Mouse (Mus musculus): ENCODE measurements around the gene Nacc2. TPM values are rescaled to one million over a fixed set of nuclear protein-coding genes. Genes with fewer than 3 reads are reported as not detected.

Nacc2 gene
- polyA plus RNA-seq, 1 experiment from 2014 or later: 3.9 TPM

DNA sequence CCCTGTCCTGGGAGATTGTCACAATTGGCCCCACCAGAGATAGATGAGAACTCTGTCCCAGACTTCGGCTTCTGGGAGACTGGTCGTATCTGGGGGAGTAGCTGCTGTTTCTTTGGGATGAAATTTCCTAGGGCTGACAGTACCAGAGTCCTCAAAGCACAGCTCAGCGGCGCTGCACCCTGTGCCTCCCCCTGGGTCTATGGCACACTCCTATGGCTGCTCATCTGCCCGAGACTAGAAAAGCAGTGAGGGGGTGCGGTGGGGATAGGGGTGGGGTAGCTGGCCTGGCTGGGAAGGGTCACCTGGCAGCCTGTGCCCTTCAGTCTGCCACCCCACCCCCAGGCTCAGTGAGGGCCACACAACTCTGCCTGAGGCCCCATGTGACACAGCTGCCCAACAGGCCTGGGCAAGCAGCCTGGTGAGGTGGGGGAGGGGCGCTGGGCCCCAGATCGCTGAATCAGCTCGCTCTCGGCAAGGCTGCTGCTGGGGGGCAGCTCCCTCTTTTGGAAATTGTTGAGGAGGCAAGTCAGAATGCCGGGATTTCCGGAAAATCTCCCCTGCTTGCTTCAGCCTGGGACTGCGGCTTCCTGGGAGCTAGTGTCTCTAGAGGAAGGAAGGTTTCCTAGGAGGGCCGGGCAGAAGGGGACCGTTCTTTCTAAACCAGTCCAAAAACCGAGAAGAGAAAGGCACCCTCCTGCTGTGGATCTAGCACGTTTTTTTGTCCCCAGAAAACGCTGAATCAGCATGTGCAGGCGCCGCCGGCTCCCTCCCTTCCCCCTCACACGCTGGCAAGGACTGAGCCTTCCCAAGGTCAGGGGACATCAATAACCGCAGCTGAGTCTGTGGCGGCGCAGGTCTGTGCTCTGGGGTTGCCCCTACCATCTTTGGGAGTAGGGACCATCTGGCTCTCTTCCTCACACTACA, 9.9 kb upstream of the Nacc2 start:
- H3K4me2 ChIP-seq (ENCODE audit: low read depth, low read length): peak overlapping the region; percentile 67
- 9% methylated on average over 25 of the region's 25 CpGs for WGBS (ENCODE audit: insufficient replicate concordance)
- no peaks in the 10 kb centered on the region for H3K9me3 ChIP-seq (ENCODE audit: low read length)
- peak overlapping the region; percentile 90 for H3K27ac ChIP-seq (ENCODE audit: low read depth)
- DNase-seq (peak; percentile 80), ATAC-seq (peak; percentile 84)
- H3K36me3 ChIP-seq (replicated peaks; ENCODE audit: insufficient read depth, low read length): peaks cover 4% of the 10 kb centered on the region
- H3K9ac ChIP-seq (replicated peaks): peak overlapping the region; percentile 57
- peak overlapping the region; percentile 16 for H3K4me3 ChIP-seq (ENCODE audit: low read depth, low read length)
- peaks cover 29% of the 10 kb centered on the region for H3K4me1 ChIP-seq (ENCODE audit: insufficient read depth)
- no peaks in the 10 kb centered on the region for H3K27me3 ChIP-seq (ENCODE audit: insufficient read depth, low read length)
- TF ChIP-seq EP300 (IDR thresholded peaks at IDR 0.05; ENCODE audit: low read depth): no peak
- TF ChIP-seq CTCF (IDR thresholded peaks at IDR 0.05; ENCODE audit: low read depth): peak; percentile 41

DNA sequence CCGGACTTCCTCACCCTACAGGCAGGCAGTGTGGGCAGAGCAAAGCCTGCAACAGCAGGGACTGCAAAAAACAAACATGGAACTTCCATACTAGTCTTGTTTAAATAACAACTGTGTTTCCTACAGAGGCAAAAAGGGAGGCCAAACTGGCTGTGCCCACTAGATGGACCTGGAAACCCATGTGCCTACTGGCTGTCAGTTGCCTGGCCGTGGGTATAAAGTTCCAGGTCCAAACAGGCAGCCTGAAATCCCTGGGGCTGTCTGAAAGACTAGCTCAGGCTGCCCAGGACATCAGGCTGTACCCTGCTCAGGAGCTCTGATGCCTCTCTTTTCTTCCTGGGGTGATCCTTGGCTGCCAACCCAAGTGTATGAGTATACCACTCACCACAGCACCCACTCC, 8.3 kb upstream of the Nacc2 start:
- TF ChIP-seq CTCF (IDR thresholded peaks at IDR 0.05; ENCODE audit: low read depth): no peak
- no peak for TF ChIP-seq EP300 (IDR thresholded peaks at IDR 0.05; ENCODE audit: low read depth)
- Histone ChIP-seq H3K27ac (ENCODE audit: low read depth) (no peak overlapping the region), H3K9ac (replicated peaks) (no peak overlapping the region), H3K9me3 (ENCODE audit: low read length) (no peaks in the 10 kb centered on the region), H3K4me2 (ENCODE audit: low read depth, low read length) (no peak overlapping the region), H3K36me3 (replicated peaks; ENCODE audit: insufficient read depth, low read length) (no peaks in the 10 kb centered on the region), H3K4me1 (ENCODE audit: insufficient read depth) (peaks cover 24% of the 10 kb centered on the region), H3K4me3 (ENCODE audit: low read depth, low read length) (no peak overlapping the region), H3K27me3 (ENCODE audit: insufficient read depth, low read length) (no peaks in the 10 kb centered on the region)
- ATAC-seq: no peak
- 60% methylated on average over 2 of the region's 2 CpGs for WGBS (ENCODE audit: insufficient replicate concordance)
- no peak for DNase-seq

DNA sequence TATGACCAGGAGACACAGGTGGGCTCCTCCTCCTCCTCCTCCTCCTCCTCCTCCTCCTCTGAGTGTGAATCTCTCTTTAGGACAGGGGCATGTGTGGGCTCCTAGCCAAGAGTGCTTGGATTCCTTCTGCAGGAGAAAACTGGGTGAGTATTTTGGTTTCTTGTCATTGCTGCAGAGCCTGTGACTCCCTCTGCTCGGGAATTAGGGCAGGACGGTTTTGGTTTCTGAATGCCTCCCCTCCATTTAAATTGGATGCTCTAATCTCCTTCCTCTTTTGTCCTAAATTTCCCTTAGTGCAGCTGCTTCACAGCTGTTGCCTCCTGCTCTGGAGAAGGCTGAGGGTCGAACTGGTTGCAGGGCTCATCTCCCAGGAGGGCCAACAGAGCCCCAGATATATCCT, 6.9 kb upstream of the Nacc2 start:
- WGBS (ENCODE audit: insufficient replicate concordance): 74% methylated on average over 3 of the region's 3 CpGs
- no peak overlapping the region for H3K9ac ChIP-seq (replicated peaks)
- H3K4me3 ChIP-seq (ENCODE audit: low read depth, low read length): no peak overlapping the region
- no peaks in the 10 kb centered on the region for H3K9me3 ChIP-seq (ENCODE audit: low read length)
- no peaks in the 10 kb centered on the region for H3K36me3 ChIP-seq (replicated peaks; ENCODE audit: insufficient read depth, low read length)
- DNase-seq (no peak), ATAC-seq (no peak)
- H3K4me2 ChIP-seq (ENCODE audit: low read depth, low read length): no peak overlapping the region
- H3K27me3 ChIP-seq (ENCODE audit: insufficient read depth, low read length): no peaks in the 10 kb centered on the region
- TF ChIP-seq CTCF (IDR thresholded peaks at IDR 0.05; ENCODE audit: low read depth) (no peak), EP300 (IDR thresholded peaks at IDR 0.05; ENCODE audit: low read depth) (no peak)
- peaks cover 24% of the 10 kb centered on the region for H3K4me1 ChIP-seq (ENCODE audit: insufficient read depth)
- H3K27ac ChIP-seq (ENCODE audit: low read depth): no peak overlapping the region

DNA sequence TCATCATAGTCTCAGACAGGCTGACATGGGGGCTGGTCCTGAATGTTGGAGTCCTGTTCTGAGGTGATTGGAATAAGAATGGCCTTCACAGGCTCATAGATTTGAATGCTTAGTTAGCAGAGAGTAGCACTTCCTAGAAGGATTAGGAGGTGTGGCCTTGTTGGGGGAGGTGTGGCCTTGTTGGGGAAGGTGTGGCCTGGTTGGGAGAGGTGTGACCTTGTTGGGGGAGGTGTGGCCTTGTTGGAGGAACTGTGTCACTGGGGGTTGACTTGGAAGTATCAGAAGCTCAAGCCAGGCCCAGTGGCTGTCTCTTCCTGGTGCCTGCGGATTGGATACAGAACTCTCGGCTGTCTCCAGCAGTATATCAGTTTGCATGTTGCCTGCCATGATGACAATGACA, 6.3 kb upstream of the Nacc2 start:
- no peak overlapping the region for H3K27ac ChIP-seq (ENCODE audit: low read depth)
- H3K4me3 ChIP-seq (ENCODE audit: low read depth, low read length): no peak overlapping the region
- WGBS (ENCODE audit: insufficient replicate concordance): 94% methylated on average over 2 of the region's 2 CpGs
- no peak for TF ChIP-seq CTCF (IDR thresholded peaks at IDR 0.05; ENCODE audit: low read depth)
- TF ChIP-seq EP300 (IDR thresholded peaks at IDR 0.05; ENCODE audit: low read depth): no peak
- peaks cover 24% of the 10 kb centered on the region for H3K4me1 ChIP-seq (ENCODE audit: insufficient read depth)
- no peaks in the 10 kb centered on the region for H3K27me3 ChIP-seq (ENCODE audit: insufficient read depth, low read length)
- H3K9me3 ChIP-seq (ENCODE audit: low read length): no peaks in the 10 kb centered on the region
- ATAC-seq: no peak
- H3K9ac ChIP-seq (replicated peaks): no peak overlapping the region
- no peak for DNase-seq
- no peak overlapping the region for H3K4me2 ChIP-seq (ENCODE audit: low read depth, low read length)
- no peaks in the 10 kb centered on the region for H3K36me3 ChIP-seq (replicated peaks; ENCODE audit: insufficient read depth, low read length)

DNA sequence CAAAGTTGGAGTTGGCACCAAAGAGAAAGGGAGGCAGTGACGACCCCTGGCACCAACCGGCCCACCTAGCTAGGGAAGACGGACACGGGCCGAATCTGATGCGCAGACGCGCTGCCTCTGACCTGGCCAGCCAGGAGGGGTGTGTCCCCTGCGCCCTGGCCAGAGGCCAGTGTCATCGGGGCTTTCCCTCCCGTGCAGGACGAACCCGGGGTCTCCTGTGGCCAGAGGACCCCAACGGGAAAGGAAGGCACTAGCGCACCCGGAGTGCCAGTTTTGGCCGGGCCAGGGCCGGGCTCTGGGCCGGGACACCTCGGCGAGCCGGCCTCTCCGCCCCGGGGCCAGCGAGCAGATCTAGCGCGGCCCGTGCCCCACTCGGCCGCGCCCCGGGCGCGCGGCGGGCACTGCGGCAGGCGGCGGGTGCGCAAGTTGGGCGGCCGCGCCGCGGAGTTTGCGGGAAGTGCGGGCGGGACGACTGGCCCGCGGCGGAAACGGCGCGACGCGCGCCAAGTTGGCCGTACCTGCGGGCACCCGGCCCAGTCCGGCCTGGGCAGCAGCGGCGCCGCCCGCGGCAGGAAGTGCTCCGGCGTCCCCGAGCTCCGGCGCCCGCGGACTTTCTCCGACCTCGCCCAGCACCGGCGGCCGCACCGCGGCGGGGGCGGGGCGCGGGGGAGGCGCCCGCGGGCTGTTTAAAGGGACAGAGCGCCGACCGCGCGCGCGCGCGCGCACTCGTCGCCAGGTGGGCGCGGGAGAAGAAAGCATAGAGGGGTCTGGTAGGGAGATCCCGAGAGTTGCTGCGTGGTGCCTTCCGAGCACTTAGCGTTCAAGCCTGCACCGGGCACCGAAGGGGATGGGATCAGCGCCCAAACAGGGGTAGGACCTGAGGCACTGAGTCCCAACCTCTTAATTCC, 595 bp downstream of the Nacc2 start:
- peak; percentile 69 for DNase-seq
- Histone ChIP-seq H3K27ac (ENCODE audit: low read depth) (peak overlapping the region; percentile 69), H3K4me1 (ENCODE audit: insufficient read depth) (peaks cover 40% of the 10 kb centered on the region), H3K9ac (replicated peaks) (peak overlapping the region; percentile 58), H3K4me2 (ENCODE audit: low read depth, low read length) (peak overlapping the region; percentile 81), H3K36me3 (replicated peaks; ENCODE audit: insufficient read depth, low read length) (no peaks in the 10 kb centered on the region), H3K27me3 (ENCODE audit: insufficient read depth, low read length) (peaks cover 18% of the 10 kb centered on the region), H3K4me3 (ENCODE audit: low read depth, low read length) (peak overlapping the region; percentile 62), H3K9me3 (ENCODE audit: low read length) (no peaks in the 10 kb centered on the region)
- TF ChIP-seq CTCF (IDR thresholded peaks at IDR 0.05; ENCODE audit: low read depth): no peak
- TF ChIP-seq EP300 (IDR thresholded peaks at IDR 0.05; ENCODE audit: low read depth): no peak
- WGBS (ENCODE audit: insufficient replicate concordance): 2% methylated on average over 59 of the region's 109 CpGs
- ATAC-seq: peak; percentile 80

DNA sequence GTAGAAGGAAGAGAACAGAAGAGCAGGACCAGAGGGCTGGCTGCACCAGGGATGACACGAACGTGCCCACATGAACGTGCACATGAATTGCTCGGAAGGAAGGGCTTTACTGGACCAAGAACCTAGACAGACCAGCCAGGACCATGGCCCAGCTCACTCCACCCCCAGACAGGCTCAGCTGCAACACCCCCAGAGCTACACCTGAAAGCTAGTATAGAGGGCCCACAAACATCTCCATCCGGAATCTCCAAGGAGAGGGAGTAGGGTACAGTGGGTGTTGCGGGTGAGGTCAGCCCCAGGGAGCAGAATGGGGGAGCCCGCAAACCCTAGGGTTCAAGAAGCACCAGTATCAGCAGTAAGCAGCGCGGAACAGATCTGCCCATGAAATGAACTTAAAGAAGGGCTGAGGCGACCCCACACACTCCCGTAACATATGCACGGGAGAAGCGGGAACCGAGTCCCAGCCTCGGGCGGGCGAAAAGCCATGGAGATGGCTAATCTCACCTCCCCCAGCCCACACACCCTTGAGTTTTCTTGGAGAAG, 1.4 kb downstream of the Nacc2 start:
- peaks cover 40% of the 10 kb centered on the region for H3K4me1 ChIP-seq (ENCODE audit: insufficient read depth)
- DNase-seq: no peak
- peaks cover 18% of the 10 kb centered on the region for H3K27me3 ChIP-seq (ENCODE audit: insufficient read depth, low read length)
- peak overlapping the region; percentile 62 for H3K4me3 ChIP-seq (ENCODE audit: low read depth, low read length)
- no peak for ATAC-seq
- no peak overlapping the region for H3K9ac ChIP-seq (replicated peaks)
- TF ChIP-seq CTCF (IDR thresholded peaks at IDR 0.05; ENCODE audit: low read depth) (no peak), EP300 (IDR thresholded peaks at IDR 0.05; ENCODE audit: low read depth) (no peak)
- H3K4me2 ChIP-seq (ENCODE audit: low read depth, low read length): peak overlapping the region; percentile 81
- no peaks in the 10 kb centered on the region for H3K36me3 ChIP-seq (replicated peaks; ENCODE audit: insufficient read depth, low read length)
- H3K9me3 ChIP-seq (ENCODE audit: low read length): no peaks in the 10 kb centered on the region
- H3K27ac ChIP-seq (ENCODE audit: low read depth): no peak overlapping the region
- 33% methylated on average over 17 of the region's 17 CpGs for WGBS (ENCODE audit: insufficient replicate concordance)
